Mouse (Mus musculus) heart, adult 2 months (tissue): Measurements from ENCODE around the gene Ptger3. TPM values are rescaled to one million over a fixed set of nuclear protein-coding genes. Genes with fewer than 3 reads are reported as not detected.

ENCODE experiments used
- DNase-seq, 2 experiments: peaks; one replicate each; pipeline ENCODE4 v3.0.0; 2021
- H3K27ac ChIP-seq: fragments of 200-600 bp; 2 replicates; pipeline ENCODE4 v1.8.1; 2022
- H3K27me3 ChIP-seq: fragments of 200-500 bp; 2 replicates; pipeline ENCODE4 v1.6.1; 2012; ENCODE audit warnings: mild to moderate bottlenecking, low read length, inconsistent platforms, mixed read lengths; ENCODE audit not compliant: control insufficient read depth, insufficient read depth
- H3K36me3 ChIP-seq: fragments of 200-500 bp; 2 replicates; pipeline ENCODE4 v1.6.1; 2012; ENCODE audit warnings: low read length, inconsistent platforms; ENCODE audit not compliant: control insufficient read depth, insufficient read depth
- H3K4me1 ChIP-seq: fragments of 200-500 bp; 2 replicates; pipeline ENCODE4 v1.6.1; 2011; ENCODE audit warnings: low read length; ENCODE audit not compliant: control insufficient read depth, insufficient read depth
- H3K4me3 ChIP-seq: fragments of 200-600 bp; 2 replicates; pipeline ENCODE4 v1.8.1; 2022
- H3K79me2 ChIP-seq: fragments of 200-500 bp; replicated peaks from 2 replicates; pipeline ENCODE4 v1.6.1; 2012; ENCODE audit warnings: mild to moderate bottlenecking, inconsistent platforms, low read length, moderate library complexity, mixed read lengths; ENCODE audit not compliant: control insufficient read depth, insufficient read depth
- H3K9ac ChIP-seq: fragments of 200-500 bp; 2 replicates; pipeline ENCODE4 v1.6.1; 2012; ENCODE audit warnings: low read depth, mild to moderate bottlenecking, control low read depth, inconsistent platforms, low read length, mixed read lengths
- CTCF ChIP-seq: fragments of 200-600 bp; IDR thresholded peaks from 2 replicates; pipeline ENCODE4 v1.8.1; 2022; ENCODE audit warnings: antibody characterized with exemption, mild to moderate bottlenecking, moderate library complexity
- EP300 ChIP-seq: fragments of 200-500 bp; IDR thresholded peaks from 2 replicates; pipeline ENCODE4 v1.6.1; 2011; ENCODE audit warnings: low read depth, low read length, control low read depth; ENCODE audit not compliant: insufficient read depth
- POLR2A ChIP-seq: fragments of 200-500 bp; IDR thresholded peaks from 2 replicates; pipeline ENCODE4 v1.6.1; 2011; ENCODE audit warnings: mild to moderate bottlenecking, low read depth, low read length, control low read depth; ENCODE audit not compliant: insufficient read depth
- WGBS: fragments of 180-500 bp; shearing (Covaris S2); methylation state at CpG from one replicate; pipeline ENCODE4 v1.1.7; 2018; 5-methylcytosine and 5-hydroxymethylcytosine counted together
- intact Hi-C: fragments of 180-260 bp; cut with DNase I; formaldehyde crosslinking; loops from one replicate; pipeline ENCODE4 v1.15.1; 2025
- polyA plus RNA-seq: library from polyadenylated mRNA; depleted of rRNA; stranded (reverse); fragments of >200 nt; gene quantifications from 2 replicates; pipeline ENCODE4 v1.2.3, GENCODE M21; 2012
- total RNA-seq, 2 experiments: library from RNA; stranded (reverse); gene quantifications; 2 replicates each; pipeline ENCODE4 v1.2.3; 2021

The Ptger3 gene
- total and polyA plus RNA-seq, 3 experiments, result 0.18 to 1.9 (median 0.48) TPM

- no peak overlapping the region for H3K27ac ChIP-seq
- TF ChIP-seq POLR2A (no peak), EP300 (no peak), CTCF (no peak)
- no peaks in the 10 kb centered on the region for H3K79me2 ChIP-seq
- intact Hi-C loops, result no loop called here
- no peaks in the 10 kb centered on the region for H3K4me1 ChIP-seq
- H3K36me3 ChIP-seq, result no peaks in the 10 kb centered on the region
- no peak overlapping the region for H3K4me3 ChIP-seq
- H3K9ac ChIP-seq, result no peak overlapping the region
- WGBS, result 69% methylated on average over 5 of the region's 5 CpGs
- no peak for DNase-seq
- H3K27me3 ChIP-seq, result no peaks in the 10 kb centered on the region
Observed at GRCm38 (mm10) chr3:157578469-157579170, 11.9 kb downstream of the Ptger3 start.

- no peaks in the 10 kb centered on the region for H3K27me3 ChIP-seq
- no peak overlapping the region for H3K9ac ChIP-seq
- H3K4me3 ChIP-seq, result no peak overlapping the region
- H3K4me1 ChIP-seq, result no peaks in the 10 kb centered on the region
- no peak for DNase-seq
- H3K27ac ChIP-seq, result no peak overlapping the region
- no peaks in the 10 kb centered on the region for H3K79me2 ChIP-seq
- WGBS, result 48% methylated on average over 2 of the region's 2 CpGs
- H3K36me3 ChIP-seq, result no peaks in the 10 kb centered on the region
- intact Hi-C loops, result no loop called here
- TF ChIP-seq POLR2A, result no peak
- TF ChIP-seq EP300, result no peak
- no peak for TF ChIP-seq CTCF
Observed at GRCm38 (mm10) chr3:157579376-157579775, 12.7 kb downstream of the Ptger3 start.

GRCm38 (mm10) chr3:157580299-157580698 lies 13.6 kb downstream of the Ptger3 start:
- Histone ChIP-seq H3K9ac (no peak overlapping the region), H3K36me3 (no peaks in the 10 kb centered on the region), H3K27me3 (no peaks in the 10 kb centered on the region), H3K4me1 (no peaks in the 10 kb centered on the region), H3K27ac (no peak overlapping the region), H3K4me3 (no peak overlapping the region), H3K79me2 (no peaks in the 10 kb centered on the region)
- DNase-seq, result no peak
- TF ChIP-seq EP300, result no peak
- no peak for TF ChIP-seq CTCF
- TF ChIP-seq POLR2A, result no peak
- intact Hi-C loops, result no loop called here
- 33% methylated on average over 4 of the region's 4 CpGs for WGBS

GRCm38 (mm10) chr3:157581755-157582154 lies 15.1 kb downstream of the Ptger3 start:
- Histone ChIP-seq H3K79me2 (no peaks in the 10 kb centered on the region), H3K4me1 (no peaks in the 10 kb centered on the region), H3K4me3 (no peak overlapping the region), H3K9ac (no peak overlapping the region), H3K27me3 (no peaks in the 10 kb centered on the region), H3K27ac (no peak overlapping the region), H3K36me3 (no peaks in the 10 kb centered on the region)
- 43% methylated on average over 2 of the region's 2 CpGs for WGBS
- TF ChIP-seq POLR2A (no peak), EP300 (no peak), CTCF (no peak)
- intact Hi-C loops, result no loop called here
- DNase-seq, result no peak

- H3K36me3 ChIP-seq, result no peaks in the 10 kb centered on the region
- WGBS, result 60% methylated on average over 5 of the region's 5 CpGs
- no peaks in the 10 kb centered on the region for H3K4me1 ChIP-seq
- H3K4me3 ChIP-seq, result no peak overlapping the region
- no peak for DNase-seq
- no peak overlapping the region for H3K9ac ChIP-seq
- H3K79me2 ChIP-seq, result no peaks in the 10 kb centered on the region
- intact Hi-C loops, result no loop called here
- H3K27me3 ChIP-seq, result no peaks in the 10 kb centered on the region
- TF ChIP-seq EP300, result no peak
- no peak overlapping the region for H3K27ac ChIP-seq
Observed at GRCm38 (mm10) chr3:157582626-157583405, 16.1 kb downstream of the Ptger3 start.

- Histone ChIP-seq H3K4me1 (no peaks in the 10 kb centered on the region), H3K36me3 (no peaks in the 10 kb centered on the region), H3K27me3 (no peaks in the 10 kb centered on the region), H3K4me3 (no peak overlapping the region), H3K79me2 (no peaks in the 10 kb centered on the region), H3K9ac (no peak overlapping the region), H3K27ac (no peak overlapping the region)
- intact Hi-C loops, result no loop called here
- no peak for TF ChIP-seq POLR2A
- TF ChIP-seq EP300, result no peak
- TF ChIP-seq CTCF, result no peak
- 69% methylated on average over 7 of the region's 7 CpGs for WGBS
- no peak for DNase-seq
Observed at GRCm38 (mm10) chr3:157597837-157598379, 31.2 kb downstream of the Ptger3 start.
